Mouse (Mus musculus) G1E (cell line): ENCODE measurements around the gene AC131692.1. TPM values are rescaled to one million over a fixed set of nuclear protein-coding genes. Genes with fewer than 3 reads are reported as not detected.

Source experiments
- ATAC-seq: 2 replicates; pipeline ENCODE4 v1.8.0; 2016; ENCODE audit warnings: mild to moderate bottlenecking; ENCODE audit not compliant: insufficient number of reproducible peaks, poor library complexity, low FRiP score, severe bottlenecking; ENCODE audit errors: extremely low read depth
- DNase-seq: peaks from one replicate; pipeline ENCODE4 v3.0.0; 2012; ENCODE audit warnings: low spot score
- H3K27me3 ChIP-seq: 2 replicates; pipeline ENCODE4 v1.6.1; 2012; ENCODE audit warnings: mild to moderate bottlenecking, low read length, inconsistent platforms; ENCODE audit not compliant: insufficient read depth
- H3K36me3 ChIP-seq: replicated peaks from 2 replicates; pipeline ENCODE3; 2012; ENCODE audit warnings: mild to moderate bottlenecking, inconsistent platforms
- H3K4me1 ChIP-seq: 2 replicates; pipeline ENCODE4 v1.6.1; 2012; ENCODE audit warnings: low read depth, low read length, inconsistent platforms, mixed read lengths; ENCODE audit not compliant: insufficient read depth
- H3K4me3 ChIP-seq: 2 replicates; pipeline ENCODE4 v1.5.1; 2012; ENCODE audit warnings: low read depth, mild to moderate bottlenecking, inconsistent platforms, low read length, moderate library complexity, mixed read lengths
- H3K9me3 ChIP-seq: replicated peaks from 2 replicates; pipeline ENCODE4 v1.6.1; 2012; ENCODE audit warnings: inconsistent platforms
- CTCF ChIP-seq: IDR thresholded peaks from 2 replicates; pipeline ENCODE4 v1.5.1; 2012; ENCODE audit warnings: low read depth, low read length, inconsistent platforms, mixed read lengths
- GATA1 ChIP-seq: IDR thresholded peaks from 2 replicates; pipeline ENCODE4 v1.6.1; 2012; ENCODE audit warnings: borderline replicate concordance, low read length, inconsistent platforms, mixed read lengths
- GATA2 ChIP-seq: IDR thresholded peaks from 2 replicates; pipeline ENCODE4 v1.6.1; 2012; ENCODE audit warnings: low read depth, low read length, inconsistent platforms, borderline replicate concordance
- POLR2AphosphoS5 ChIP-seq: IDR thresholded peaks from 2 replicates; pipeline ENCODE4 v1.6.1; 2012; ENCODE audit warnings: low read depth, low read length, inconsistent platforms; ENCODE audit not compliant: insufficient replicate concordance
- TAL1 ChIP-seq: conservative IDR thresholded peaks from 2 replicates; pipeline ENCODE4 v1.6.1; 2012; ENCODE audit warnings: low read depth, low read length, inconsistent platforms, mixed read lengths
- polyA plus RNA-seq: library from polyadenylated mRNA; stranded (reverse); fragments of >175 nt; gene quantifications from 2 replicates; pipeline ENCODE4 v1.2.3, GENCODE M21; 2012
- total RNA-seq, 2 experiments: library from RNA; stranded (forward) in 1 of 2; stranded (reverse) in 1 of 2; fragments of 200-1000 nt in 1 of 2; fragments of >200 nt in 1 of 2; fragmentation: Nextera tagmentation in 1 of 2; gene quantifications; 2 replicates each; pipeline ENCODE4 v1.2.3; 2014 to 2017

AC131692.1 gene
- total and polyA plus RNA-seq, 3 experiments = 1.4 to 5.6 (median 3.4) TPM

DNA sequence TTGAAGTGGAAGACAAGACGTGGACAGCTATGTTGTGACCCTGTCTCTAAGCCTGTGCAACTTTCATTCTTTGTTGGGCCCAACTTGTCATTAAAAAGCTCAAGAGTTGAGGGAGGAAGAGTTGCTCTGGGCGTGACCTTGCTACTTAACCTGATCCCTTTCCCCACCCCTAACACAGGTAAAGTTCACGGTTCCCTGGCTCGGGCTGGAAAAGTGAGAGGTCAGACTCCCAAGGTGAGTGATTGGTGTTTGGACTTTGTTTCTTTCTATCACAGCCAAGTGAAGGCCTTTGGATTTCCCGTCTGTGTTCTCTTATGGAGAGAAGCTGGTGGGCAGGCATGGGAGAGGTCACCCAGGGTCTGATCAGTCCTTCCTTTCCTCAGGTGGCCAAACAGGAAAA is 35.3 kb upstream of the AC131692.1 start:
- H3K4me3 ChIP-seq = peak overlapping the region; percentile 97
- H3K36me3 ChIP-seq = peaks cover 75% of the 10 kb centered on the region
- H3K27me3 ChIP-seq = no peaks in the 10 kb centered on the region
- TF ChIP-seq GATA2 (no peak), TAL1 (no peak), CTCF (no peak), POLR2AphosphoS5 (no peak), GATA1 (no peak)
- no peak for DNase-seq
- peaks cover 70% of the 10 kb centered on the region for H3K4me1 ChIP-seq
- no peak for ATAC-seq
- no peaks in the 10 kb centered on the region for H3K9me3 ChIP-seq

DNA sequence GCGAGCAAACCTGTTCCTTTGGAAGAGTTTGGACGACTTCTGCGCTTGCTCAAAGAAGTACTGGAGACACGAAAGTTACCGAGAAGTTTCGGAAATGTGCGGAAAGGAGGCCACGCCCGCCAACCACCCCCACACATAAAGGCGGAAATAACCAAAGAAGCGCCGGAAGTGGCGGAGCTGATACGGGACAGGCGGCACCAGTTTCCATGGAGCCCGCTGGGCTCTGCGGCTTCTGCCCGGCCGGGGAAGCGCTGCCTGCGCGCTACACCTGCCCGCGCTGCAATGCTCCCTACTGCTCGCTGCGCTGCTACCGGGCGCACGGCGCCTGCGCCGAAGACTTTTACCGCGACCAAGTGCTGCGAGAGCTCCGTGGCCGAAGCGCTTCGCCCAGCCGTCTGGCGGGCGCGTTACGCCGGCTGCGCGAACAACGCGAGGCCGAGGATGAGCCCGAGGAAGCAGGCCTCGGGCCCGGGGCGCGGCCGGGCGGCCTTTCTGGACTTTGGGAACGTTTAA is 33.1 kb upstream of the AC131692.1 start, which contains the start of gene Znhit2:
Gene Znhit2, plus strand, starts transcription at position 172 of the 513 bp plus-strand sequence.
- TF ChIP-seq TAL1 = no peak
- no peak for TF ChIP-seq CTCF
- TF ChIP-seq POLR2AphosphoS5 = 0 out of 2 replicates have a peak, but pooled peaks have one; percentile 20
- Histone ChIP-seq H3K9me3 (no peaks in the 10 kb centered on the region), H3K4me3 (peak within 1 kb of the TSS; percentile 99), H3K4me1 (peaks cover 57% of the 10 kb centered on the region), H3K27me3 (no peaks in the 10 kb centered on the region), H3K36me3 (peaks cover 67% of the 10 kb centered on the region)
- DNase-seq (peak; percentile 81), ATAC-seq (peak; percentile 69)

DNA sequence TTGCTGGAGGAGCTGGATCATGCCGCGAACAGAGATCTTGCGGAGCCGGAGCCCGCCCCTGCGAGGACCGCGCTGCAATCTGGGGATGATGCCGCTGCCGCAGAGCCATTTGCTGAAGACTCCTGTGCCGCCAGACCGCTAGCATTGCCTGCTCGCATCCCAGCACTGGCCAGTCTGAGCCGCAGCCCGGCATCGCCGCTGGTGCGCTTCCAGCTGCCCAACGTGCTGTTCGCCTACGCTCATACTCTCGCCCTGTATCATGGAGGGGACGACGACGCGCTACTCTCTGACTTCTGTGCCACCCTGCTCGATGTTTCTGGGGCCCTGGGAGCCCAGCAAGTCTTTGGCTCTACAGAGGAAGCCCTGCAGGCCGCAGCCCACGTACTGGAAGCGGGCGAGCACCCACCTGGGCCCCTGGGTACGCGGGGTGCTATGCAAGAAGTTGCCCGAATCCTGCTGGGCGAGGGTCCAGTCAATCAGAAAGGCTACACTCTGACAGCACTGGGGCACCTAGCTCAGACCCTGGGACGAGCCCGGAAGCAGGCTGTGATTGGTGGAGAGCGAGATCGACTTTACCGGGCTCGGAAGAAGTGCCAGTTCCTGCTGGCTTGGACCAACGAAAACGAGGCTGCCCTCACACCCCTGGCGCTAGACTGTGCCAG is 32.4 kb upstream of the AC131692.1 start:
- H3K9me3 ChIP-seq = no peaks in the 10 kb centered on the region
- TF ChIP-seq CTCF (no peak), POLR2AphosphoS5 (no peak), TAL1 (no peak), GATA2 (no peak), GATA1 (no peak)
- H3K36me3 ChIP-seq = peaks cover 64% of the 10 kb centered on the region
- ATAC-seq = peak; percentile 41; the same call in 1 of the 2 replicates
- peaks cover 57% of the 10 kb centered on the region for H3K4me1 ChIP-seq
- no peaks in the 10 kb centered on the region for H3K27me3 ChIP-seq
- DNase-seq = peak; percentile 70
- peak overlapping the region; percentile 99 for H3K4me3 ChIP-seq

DNA sequence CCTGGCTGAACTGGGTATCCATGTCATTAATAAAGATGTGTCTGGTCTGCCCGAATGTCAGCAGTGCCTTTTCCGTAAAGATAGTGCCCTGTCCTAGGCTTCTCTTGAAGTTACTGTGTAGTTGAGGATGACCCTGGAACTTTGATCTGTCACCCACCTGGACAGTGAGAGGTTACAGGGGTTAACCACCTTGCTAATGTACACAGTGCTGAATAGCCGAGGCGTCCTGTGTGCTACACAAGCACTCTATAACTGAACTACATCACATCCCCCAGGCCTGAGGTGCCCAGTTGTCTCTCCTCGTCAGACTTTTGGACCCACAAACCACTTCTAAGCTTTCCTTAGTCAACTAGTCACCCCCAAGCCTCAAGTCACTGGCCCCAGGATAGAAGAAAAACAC is 31.8 kb upstream of the AC131692.1 start:
- Histone ChIP-seq H3K27me3 (no peaks in the 10 kb centered on the region), H3K36me3 (peaks cover 64% of the 10 kb centered on the region), H3K4me3 (peak overlapping the region; percentile 99), H3K9me3 (no peaks in the 10 kb centered on the region), H3K4me1 (peaks cover 63% of the 10 kb centered on the region)
- TF ChIP-seq CTCF (no peak), GATA1 (no peak), TAL1 (no peak), POLR2AphosphoS5 (no peak; the same call in 1 of the 2 replicates), GATA2 (no peak)
- ATAC-seq (no peak), DNase-seq (no peak)

DNA sequence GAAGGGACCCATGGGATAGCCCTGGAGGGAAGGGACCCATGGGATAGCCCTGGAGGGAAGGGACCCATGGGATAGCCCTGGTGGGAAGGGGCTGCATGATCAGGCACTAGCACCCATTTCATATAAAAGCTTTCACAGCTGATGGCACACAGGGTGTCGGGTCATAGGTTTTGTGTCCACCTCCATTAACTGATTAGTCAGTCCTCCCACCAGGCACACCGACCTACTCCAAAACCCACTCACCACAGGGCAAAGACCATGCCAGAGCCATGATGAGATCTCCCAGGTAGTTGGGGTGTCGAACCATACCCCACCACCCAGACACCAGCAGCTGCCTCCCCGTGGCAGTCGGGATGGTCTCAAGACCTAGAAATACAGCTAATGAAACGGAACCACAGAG is 31.1 kb upstream of the AC131692.1 start:
- TF ChIP-seq GATA1 = no peak
- no peak for TF ChIP-seq CTCF
- TF ChIP-seq GATA2 = no peak
- no peak for TF ChIP-seq TAL1
- no peak for TF ChIP-seq POLR2AphosphoS5
- ATAC-seq = no peak
- H3K4me3 ChIP-seq = peak overlapping the region; percentile 99; the same call in 1 of the 2 replicates

DNA sequence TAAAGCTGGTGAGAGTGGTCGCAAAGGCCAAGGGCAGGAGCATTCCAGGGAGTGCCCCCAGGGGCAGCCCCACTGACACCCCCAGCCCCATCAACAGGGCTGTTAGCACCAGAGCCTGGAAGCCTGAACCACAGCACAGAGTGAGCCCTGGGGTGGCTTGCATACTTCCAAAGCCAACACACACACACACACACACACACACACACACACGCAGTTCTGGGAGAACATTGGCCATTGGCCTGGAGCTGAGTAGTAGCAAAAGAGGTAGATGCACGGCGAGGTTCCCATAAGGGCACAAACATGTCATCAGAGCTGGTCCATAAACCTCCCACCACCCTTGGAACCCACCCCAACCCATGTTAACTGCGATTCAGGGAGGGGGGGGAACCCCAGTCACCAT is 27.6 kb upstream of the AC131692.1 start:
- no peak for DNase-seq
- Histone ChIP-seq H3K4me3 (peak overlapping the region; percentile 76), H3K9me3 (no peaks in the 10 kb centered on the region), H3K36me3 (peaks cover 77% of the 10 kb centered on the region), H3K27me3 (no peaks in the 10 kb centered on the region), H3K4me1 (peaks cover 67% of the 10 kb centered on the region)
- TF ChIP-seq GATA1 (no peak), GATA2 (no peak), POLR2AphosphoS5 (no peak), CTCF (no peak)
- ATAC-seq = no peak

More for the DNA sequence above, 31.1 kb upstream of the AC131692.1 start:
- DNase-seq = no peak
- no peaks in the 10 kb centered on the region for H3K27me3 ChIP-seq
- H3K4me1 ChIP-seq = peaks cover 68% of the 10 kb centered on the region
- H3K9me3 ChIP-seq = no peaks in the 10 kb centered on the region
- H3K36me3 ChIP-seq = peaks cover 66% of the 10 kb centered on the region
